Mouse (Mus musculus): ENCODE results near the gene Tmtc1. TPM values are rescaled to one million over a fixed set of nuclear protein-coding genes. Genes with fewer than 3 reads are reported as not detected.

Tmtc1 gene
- total RNA-seq (2021): 10 to 100 TPM; 32.5 to 33.4 TPM

GRCm38 (mm10) chr6:148443726-148444701 lies at the start of gene Tmtc1:
Tmtc1 (minus strand) TSS chr6:148444389.
- DNase-seq (ENCODE audit: extremely low spot score in 1 of 2, low spot score in 1 of 2): peak; percentile 53 to 64

DNA sequence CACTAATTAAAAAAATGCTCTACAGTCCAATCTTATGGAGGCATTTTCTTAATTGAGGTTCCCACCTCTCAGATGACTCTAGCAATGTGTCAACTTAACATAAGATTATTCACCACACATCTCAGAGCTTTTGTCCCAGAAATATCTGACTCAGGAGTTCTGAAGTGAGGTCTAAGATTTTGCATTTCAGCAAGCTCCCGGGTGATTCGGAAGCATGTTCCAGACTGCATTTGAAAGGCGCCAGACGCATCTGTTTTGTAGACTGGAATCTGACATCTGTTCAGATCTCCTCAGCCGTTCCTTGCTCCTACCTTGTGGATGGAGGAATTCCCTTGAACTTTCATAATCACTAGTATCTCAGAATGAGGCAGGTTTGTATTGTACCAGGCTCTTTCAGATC lies 47.7 kb upstream of the Tmtc1 start:
- DNase-seq (ENCODE audit: extremely low spot score in 1 of 2, low spot score in 1 of 2): no peak

DNA sequence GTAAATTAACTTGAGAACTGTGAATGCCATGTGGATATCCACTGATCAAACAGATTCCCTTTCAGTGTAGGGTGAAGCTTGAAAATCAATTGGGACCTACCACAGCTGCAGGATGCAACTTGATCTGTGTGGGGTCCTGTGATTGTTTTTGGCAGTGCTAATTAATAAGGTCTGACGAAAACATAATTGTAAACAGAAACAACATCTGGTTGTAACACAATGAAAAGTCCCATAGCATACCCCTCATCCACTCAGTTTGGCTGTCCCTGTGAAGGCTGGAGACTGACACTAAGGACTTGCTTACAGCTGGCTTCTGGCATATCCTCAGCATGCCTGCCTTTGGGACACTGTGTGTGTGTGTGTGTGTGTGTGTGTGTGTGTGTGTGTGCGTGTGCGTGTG lies 42.6 kb upstream of the Tmtc1 start:
- DNase-seq (ENCODE audit: extremely low spot score in 1 of 2, low spot score in 1 of 2): no peak

DNA sequence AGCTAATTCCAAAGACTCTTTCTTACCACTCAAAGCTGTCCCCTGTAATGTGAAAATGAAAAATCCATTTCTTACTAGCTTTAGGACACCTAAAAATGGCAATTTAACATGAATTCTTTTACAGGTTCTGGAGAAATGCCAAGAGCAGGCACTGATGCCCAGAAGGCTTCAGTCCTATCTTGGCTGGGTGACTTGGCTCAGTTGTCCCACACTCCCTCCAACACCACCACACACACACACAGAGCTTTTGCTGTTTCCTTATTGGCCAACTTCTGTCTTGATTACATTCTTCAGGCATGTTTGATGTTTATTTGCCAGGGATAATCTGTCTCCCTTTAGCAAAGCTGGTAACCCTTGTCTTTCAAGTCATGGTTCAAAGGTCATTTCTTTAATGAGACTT lies 37.7 kb upstream of the Tmtc1 start:
- no peak for DNase-seq (ENCODE audit: extremely low spot score in 1 of 2, low spot score in 1 of 2)

DNA sequence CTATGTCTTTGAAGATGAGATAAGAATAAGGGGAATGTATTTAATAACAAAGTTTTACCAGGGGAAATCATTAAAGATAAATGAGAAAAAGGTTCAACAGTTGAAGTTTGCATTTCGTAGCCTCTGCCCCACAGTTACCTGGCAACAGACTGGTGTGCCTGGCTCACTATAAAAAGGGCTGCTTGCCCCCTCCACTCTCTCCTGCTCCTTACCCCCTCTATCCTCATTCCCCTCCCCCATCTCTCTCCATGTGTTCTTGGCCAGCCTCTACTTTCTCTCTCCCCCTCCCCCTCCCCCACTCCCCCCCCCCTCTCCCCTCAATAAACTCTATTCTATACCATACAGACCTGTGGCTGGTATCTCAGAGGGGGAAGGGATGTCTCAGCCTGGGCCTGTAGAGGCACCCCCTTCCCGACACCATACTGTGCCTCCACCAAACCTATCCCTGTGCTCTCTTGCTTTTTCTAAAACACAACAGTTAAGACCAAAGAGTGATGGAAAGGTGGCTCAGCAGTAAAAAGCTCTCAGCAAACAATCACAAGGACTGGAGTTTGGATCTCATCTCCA lies 35.6 kb upstream of the Tmtc1 start:
- DNase-seq (ENCODE audit: extremely low spot score in 1 of 2, low spot score in 1 of 2): no peak

DNA sequence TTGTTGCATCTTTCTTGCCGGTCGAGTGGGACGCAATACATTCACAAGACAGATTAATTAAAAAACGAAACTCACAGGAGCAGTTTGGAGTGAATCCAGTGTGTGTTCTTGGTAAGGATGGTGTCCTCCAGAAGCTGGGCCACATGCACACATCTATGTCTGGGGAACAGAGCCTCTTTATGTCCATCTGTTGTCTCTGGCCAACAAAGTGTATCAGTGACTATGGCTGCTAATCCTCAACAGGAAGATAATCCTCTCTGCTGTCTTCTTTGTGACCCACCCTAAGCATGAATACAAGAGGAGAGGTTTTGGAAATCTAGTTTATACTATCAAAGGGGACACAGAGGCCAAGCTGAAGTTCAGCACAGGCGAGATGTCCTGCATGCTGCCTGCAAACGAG lies 34.2 kb upstream of the Tmtc1 start:
- no peak for DNase-seq (ENCODE audit: extremely low spot score in 1 of 2, low spot score in 1 of 2)

GRCm38 (mm10) chr6:148472289-148472688 lies 28.1 kb upstream of the Tmtc1 start:
- DNase-seq (ENCODE audit: extremely low spot score in 1 of 2, low spot score in 1 of 2): no peak

DNA sequence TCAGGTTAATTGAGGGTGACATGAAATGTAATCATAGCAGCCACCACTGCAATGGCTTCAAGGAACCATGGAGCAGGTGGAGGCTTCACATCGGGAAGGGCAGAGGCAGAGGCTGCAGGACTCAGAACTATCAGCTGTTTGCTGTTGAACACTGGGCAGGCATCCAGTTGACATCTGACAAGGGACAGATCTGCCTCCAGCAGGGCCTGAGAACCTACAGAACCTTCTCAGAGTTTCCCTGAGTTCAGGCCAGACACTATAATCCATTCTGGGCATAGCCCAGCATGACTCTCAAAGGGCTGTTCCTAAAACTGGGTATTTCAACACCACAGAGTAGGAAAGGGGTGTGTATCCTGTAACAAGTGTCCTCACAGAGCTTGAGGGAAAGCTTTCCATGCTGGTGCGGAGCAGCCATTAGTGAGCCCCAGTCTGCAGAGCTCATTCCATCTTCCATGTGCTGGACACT lies 23.8 kb upstream of the Tmtc1 start:
- DNase-seq (ENCODE audit: extremely low spot score in 1 of 2, low spot score in 1 of 2): no peak

- DNase-seq (ENCODE audit: extremely low spot score in 1 of 2, low spot score in 1 of 2): no peak
These were observed 23.2 kb upstream of the Tmtc1 start for GRCm38 (mm10) chr6:148467170-148467921.

GRCm38 (mm10) chr6:148459636-148460035 lies 15.4 kb upstream of the Tmtc1 start:
- no peak for DNase-seq (ENCODE audit: extremely low spot score in 1 of 2, low spot score in 1 of 2)

- DNase-seq (ENCODE audit: extremely low spot score in 1 of 2, low spot score in 1 of 2): no peak
These were observed 11.3 kb upstream of the Tmtc1 start for GRCm38 (mm10) chr6:148455470-148455869.

DNA sequence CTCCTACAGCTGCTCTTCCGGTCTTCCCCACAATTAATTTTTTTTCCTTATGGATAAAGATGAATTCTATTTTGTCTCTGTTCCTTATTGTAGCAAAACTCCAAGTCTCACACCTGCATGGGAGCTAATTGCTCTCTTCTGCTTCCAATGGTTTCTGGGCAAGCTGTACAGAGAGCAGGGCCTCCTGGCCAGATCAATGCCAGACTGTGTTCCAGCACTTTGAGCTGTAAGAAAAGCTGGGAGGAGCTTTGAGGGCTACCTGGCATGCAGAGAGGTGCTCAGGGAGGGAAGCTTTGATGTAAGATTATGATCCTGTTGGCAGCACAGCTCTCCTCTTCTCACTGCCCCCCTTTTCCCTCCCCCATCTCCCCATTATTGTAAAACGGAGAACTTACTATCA lies 10.6 kb upstream of the Tmtc1 start:
- DNase-seq (ENCODE audit: extremely low spot score in 1 of 2, low spot score in 1 of 2): no peak

DNA sequence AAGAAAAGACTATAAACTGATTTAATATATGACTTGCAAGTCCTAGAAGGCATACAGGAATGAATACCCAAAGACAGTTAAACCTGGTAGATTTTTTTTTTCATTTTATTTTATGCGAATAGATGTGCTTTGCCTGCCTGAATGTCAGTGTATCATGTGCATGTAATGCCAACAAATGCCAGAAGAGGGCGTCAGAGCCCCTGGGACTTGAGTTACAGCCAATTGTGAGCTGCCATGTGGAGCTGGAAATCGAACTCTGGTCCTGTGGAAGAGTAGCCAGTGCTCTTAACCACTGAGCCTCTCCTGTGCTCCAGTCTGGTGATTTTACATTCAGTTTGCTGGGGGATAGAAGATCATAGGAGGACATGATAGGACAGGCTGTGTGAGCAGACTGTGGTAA lies 4.0 kb upstream of the Tmtc1 start:
- no peak for DNase-seq (ENCODE audit: extremely low spot score in 1 of 2, low spot score in 1 of 2)

DNA sequence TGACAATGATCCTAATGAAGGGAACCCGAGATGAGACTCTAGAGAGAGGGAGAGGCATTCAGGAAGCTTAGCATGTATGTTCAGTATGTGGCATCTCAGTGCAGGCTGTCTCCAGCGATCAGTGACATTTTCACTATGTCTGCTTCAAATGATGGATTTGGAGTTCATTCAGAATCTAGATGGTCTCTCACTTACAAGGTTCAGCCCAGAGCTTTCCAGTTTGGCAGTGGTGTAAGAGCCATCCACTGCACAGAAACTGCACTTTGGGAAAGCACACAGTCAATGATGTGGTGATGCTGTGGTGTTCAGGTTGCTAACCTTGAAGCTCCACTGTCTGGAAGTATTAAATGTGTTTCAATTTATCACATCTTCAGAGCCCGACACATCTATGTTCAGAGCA lies 1.9 kb upstream of the Tmtc1 start:
- no peak for DNase-seq (ENCODE audit: extremely low spot score in 1 of 2, low spot score in 1 of 2)

GRCm38 (mm10) chr6:148444796-148445195 lies 607 bp upstream of the Tmtc1 start:
- no peak for DNase-seq (ENCODE audit: extremely low spot score in 1 of 2, low spot score in 1 of 2)

- no peak for DNase-seq (ENCODE audit: extremely low spot score in 1 of 2, low spot score in 1 of 2)
These were observed 881 bp downstream of the Tmtc1 start for GRCm38 (mm10) chr6:148443291-148443725.

DNA sequence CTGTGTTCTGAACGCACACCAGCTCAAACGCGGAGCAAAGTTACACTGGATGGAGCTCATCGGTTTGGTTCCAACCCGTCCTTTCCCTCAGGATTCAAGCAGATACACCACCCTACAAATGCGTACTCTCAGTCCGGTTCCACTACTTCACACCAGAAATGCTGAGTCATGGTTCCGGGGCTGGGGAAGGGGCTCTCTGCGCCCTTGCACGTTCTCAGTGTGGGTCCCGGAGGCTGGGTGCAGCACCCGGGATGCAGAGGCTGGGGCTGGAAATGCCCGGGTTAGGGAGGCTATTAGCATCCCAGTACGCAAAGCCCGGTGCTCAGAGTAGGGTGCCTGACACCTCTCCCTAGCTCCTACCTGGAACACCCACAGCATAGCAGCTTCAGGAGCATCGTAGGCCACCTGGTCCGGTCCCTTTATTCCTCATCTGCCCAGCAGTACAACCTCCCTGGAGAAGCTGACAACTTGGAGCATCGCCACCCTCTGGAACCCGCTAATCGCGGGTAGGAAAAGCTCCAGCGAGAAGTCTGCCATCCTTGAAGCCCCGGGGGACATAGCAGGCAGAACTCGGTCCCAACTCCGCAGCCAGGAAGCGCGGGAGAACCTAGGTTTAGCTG lies 1.4 kb downstream of the Tmtc1 start:
- peak; percentile 32 to 55 for DNase-seq (ENCODE audit: extremely low spot score in 1 of 2, low spot score in 1 of 2)

- no peak for DNase-seq (ENCODE audit: extremely low spot score in 1 of 2, low spot score in 1 of 2)
These were observed 2.3 kb downstream of the Tmtc1 start for GRCm38 (mm10) chr6:148441871-148442270.

GRCm38 (mm10) chr6:148439101-148439500 lies 5.1 kb downstream of the Tmtc1 start:
- DNase-seq (ENCODE audit: extremely low spot score in 1 of 2, low spot score in 1 of 2): no peak

GRCm38 (mm10) chr6:148437565-148437964 lies 6.6 kb downstream of the Tmtc1 start:
- DNase-seq (ENCODE audit: extremely low spot score in 1 of 2, low spot score in 1 of 2): no peak

All from layer of hippocampus, postnatal 25 days (tissue).